Mouse (Mus musculus) brain, embryonic 18.5 days (tissue): ENCODE data around the gene Smad6.

Source experiments
- DNase-seq: peaks from one replicate; pipeline ENCODE4 v3.0.0-alpha.2; 2012; ENCODE audit warnings: low read depth, low spot score

Smad6 gene

GRCm38 (mm10) chr9:64021853-64022561, at the start of gene Smad6:
TSS of gene Smad6 (minus strand) at chr9:64022059.
- DNase-seq, result peak; percentile 56

GRCm38 (mm10) chr9:64070674-64071073, 48.8 kb upstream of the Smad6 start:
- no peak for DNase-seq

- DNase-seq, result no peak
Measured at GRCm38 (mm10) chr9:64069131-64069530, 47.3 kb upstream of the Smad6 start.

- no peak for DNase-seq
Measured at GRCm38 (mm10) chr9:64068571-64068970, 46.7 kb upstream of the Smad6 start.

- no peak for DNase-seq
Measured at GRCm38 (mm10) chr9:64067787-64068186, 45.9 kb upstream of the Smad6 start.

GRCm38 (mm10) chr9:64060033-64060539, 38.2 kb upstream of the Smad6 start:
- DNase-seq, result no peak

GRCm38 (mm10) chr9:64057903-64058650, 36.2 kb upstream of the Smad6 start:
- DNase-seq, result peak; percentile 37

- DNase-seq, result no peak
Measured at GRCm38 (mm10) chr9:64055162-64055561, 33.3 kb upstream of the Smad6 start.

- DNase-seq, result no peak
Measured at GRCm38 (mm10) chr9:64053786-64054185, 31.9 kb upstream of the Smad6 start.

- no peak for DNase-seq
Measured at GRCm38 (mm10) chr9:64051241-64051640, 29.4 kb upstream of the Smad6 start.

- no peak for DNase-seq
Measured at GRCm38 (mm10) chr9:64050513-64051065, 28.7 kb upstream of the Smad6 start.

GRCm38 (mm10) chr9:64049471-64050380, 27.9 kb upstream of the Smad6 start:
- DNase-seq, result no peak

GRCm38 (mm10) chr9:64045117-64045890, 23.4 kb upstream of the Smad6 start:
- DNase-seq, result no peak

- no peak for DNase-seq
Measured at GRCm38 (mm10) chr9:64044343-64044742, 22.5 kb upstream of the Smad6 start.

GRCm38 (mm10) chr9:64042911-64043310, 21.1 kb upstream of the Smad6 start:
- no peak for DNase-seq

- DNase-seq, result no peak
Measured at GRCm38 (mm10) chr9:64042216-64042615, 20.4 kb upstream of the Smad6 start.

- no peak for DNase-seq
Measured at GRCm38 (mm10) chr9:64029908-64030631, 8.2 kb upstream of the Smad6 start.

GRCm38 (mm10) chr9:64025565-64025964, 3.7 kb upstream of the Smad6 start:
- DNase-seq, result no peak

GRCm38 (mm10) chr9:64024976-64025375, 3.1 kb upstream of the Smad6 start:
- no peak for DNase-seq
